Mouse (Mus musculus) small intestine, adult 2 months (tissue): ENCODE results near the gene Hook2.

Source experiments
- CTCF ChIP-seq: fragments of 200-500 bp; IDR thresholded peaks from 2 replicates; pipeline ENCODE4 v1.5.1; 2012; ENCODE audit warnings: low read depth, mild to moderate bottlenecking, control low read depth, inconsistent platforms, low read length, moderate library complexity, mixed read lengths; ENCODE audit not compliant: insufficient replicate concordance, insufficient read length; ENCODE audit errors: extremely low read depth
- POLR2A ChIP-seq: fragments of 200-500 bp; IDR thresholded peaks from 2 replicates; pipeline ENCODE4 v1.6.1; 2012; ENCODE audit warnings: low read depth, mild to moderate bottlenecking, control low read depth, inconsistent platforms, low read length, moderate library complexity

GRCm38 (mm10) chr8:85023846-85024245, 33.4 kb downstream of the Hook2 start:
- TF ChIP-seq POLR2A (no peak), CTCF (no peak)
